Mouse (Mus musculus): ENCODE results near the gene Kansl1.

DNA sequence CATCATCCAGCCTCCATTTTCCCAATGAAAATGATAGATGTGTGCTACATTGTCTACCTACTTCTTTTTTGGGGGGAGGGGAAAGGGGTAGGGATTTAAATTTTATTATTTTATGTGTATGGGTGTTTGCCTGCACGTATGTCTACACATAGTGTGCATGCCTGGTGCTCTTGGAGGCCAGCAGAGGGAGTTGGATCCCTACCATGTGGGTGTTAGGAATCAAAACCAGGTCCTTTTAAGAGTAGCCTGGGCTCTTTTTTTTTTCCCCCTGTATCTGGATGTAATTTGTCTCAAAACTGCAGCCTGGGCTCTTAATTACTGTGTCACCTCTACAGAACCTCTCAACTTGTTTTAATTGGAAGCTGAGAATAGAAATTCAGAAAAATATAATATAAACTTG lies 89.0 kb downstream of the Kansl1 start:
- peak; percentile 53; the same call in 1 of the 2 replicates for TF ChIP-seq CTCF (IDR thresholded peaks at IDR 0.05; ENCODE audit: extremely low read depth, insufficient read length, insufficient replicate concordance, low read depth, low read length)
- TF ChIP-seq POLR2A (IDR thresholded peaks at IDR 0.05; ENCODE audit: low read depth, low read length), result no peak
